Mouse (Mus musculus): ENCODE measurements around the gene Gstcd. TPM values are rescaled to one million over a fixed set of nuclear protein-coding genes. Genes with fewer than 3 reads are reported as not detected.

Gene Gstcd
- total RNA-seq (2018; cell fraction: chromatin; rRNA removed) = 10 to 100 TPM in 24 of 26 experiments, 1 to 10 TPM in 2; 8.5 to 35.6 (median 14.8) TPM
- 1 to 10 TPM; 2.2 to 4.1 (median 3.1) TPM for total RNA-seq (2018; cell fraction: cytosol; rRNA removed)
- total RNA-seq (2018; cell fraction: nucleus; rRNA removed) = 10 to 100 TPM in 14 of 26 experiments, 1 to 10 TPM in 12; 5.8 to 32.2 (median 10.2) TPM
- polyA plus RNA-seq (2018) = 1.5 to 7.2 TPM (median 2.4 TPM) in 3 replicates

- WGBS (ENCODE audit: missing documents) = 0% methylated on average over 53 of the region's 53 CpGs
- Histone ChIP-seq H3K79me2 (ENCODE audit: inconsistent target) (peaks cover 75% of the 10 kb centered on the region), H3K4me3 (ENCODE audit: inconsistent target) (peak within 1 kb of the TSS; percentile 80), H3K36me3 (ENCODE audit: inconsistent target) (peaks cover 2% of the 10 kb centered on the region; the same call in 1 of the 2 replicates), H3K27ac (peak within 1 kb of the TSS; percentile 92)
Measured at GRCm38 (mm10) chr3:133091664-133092273, at the start of gene Gstcd, which contains the start of gene Ints12. TSS of gene Gstcd (minus strand) at chr3:133092033. TSS of gene Ints12 (plus strand) at chr3:133091840.

- Histone ChIP-seq H3K36me3 (ENCODE audit: inconsistent target) (no peaks in the 10 kb centered on the region), H3K27ac (no peak overlapping the region), H3K4me3 (ENCODE audit: inconsistent target) (no peak overlapping the region), H3K79me2 (ENCODE audit: inconsistent target) (no peaks in the 10 kb centered on the region)
- 89% methylated on average over 8 of the region's 8 CpGs for WGBS (ENCODE audit: missing documents)
Measured at GRCm38 (mm10) chr3:133132611-133133010, 40.8 kb upstream of the Gstcd start.

GRCm38 (mm10) chr3:133131372-133131771 is 39.5 kb upstream of the Gstcd start:
- Histone ChIP-seq H3K27ac (no peak overlapping the region), H3K79me2 (ENCODE audit: inconsistent target) (no peaks in the 10 kb centered on the region), H3K4me3 (ENCODE audit: inconsistent target) (no peak overlapping the region), H3K36me3 (ENCODE audit: inconsistent target) (no peaks in the 10 kb centered on the region)
- WGBS (ENCODE audit: missing documents) = 93% methylated on average over 5 of the region's 5 CpGs

- WGBS (ENCODE audit: missing documents) = 82% methylated on average over 1 of the region's 1 CpGs
- H3K27ac ChIP-seq = no peak overlapping the region
- H3K4me3 ChIP-seq (ENCODE audit: inconsistent target) = no peak overlapping the region
- H3K36me3 ChIP-seq (ENCODE audit: inconsistent target) = peaks cover 12% of the 10 kb centered on the region
- no peaks in the 10 kb centered on the region for H3K79me2 ChIP-seq (ENCODE audit: inconsistent target)
Measured at GRCm38 (mm10) chr3:133113281-133113680, 21.4 kb upstream of the Gstcd start.

- peaks cover 18% of the 10 kb centered on the region for H3K36me3 ChIP-seq (ENCODE audit: inconsistent target)
- no peaks in the 10 kb centered on the region for H3K79me2 ChIP-seq (ENCODE audit: inconsistent target)
- H3K4me3 ChIP-seq (ENCODE audit: inconsistent target) = no peak overlapping the region
- H3K27ac ChIP-seq = no peak overlapping the region
- WGBS (ENCODE audit: missing documents) = 29% methylated on average over 2 of the region's 2 CpGs
Measured at GRCm38 (mm10) chr3:133111741-133112140, 19.9 kb upstream of the Gstcd start.

GRCm38 (mm10) chr3:133109844-133110243 is 18.0 kb upstream of the Gstcd start:
- Histone ChIP-seq H3K27ac (no peak overlapping the region), H3K36me3 (ENCODE audit: inconsistent target) (peaks cover 37% of the 10 kb centered on the region), H3K4me3 (ENCODE audit: inconsistent target) (no peak overlapping the region), H3K79me2 (ENCODE audit: inconsistent target) (no peaks in the 10 kb centered on the region)
- 94% methylated on average over 4 of the region's 4 CpGs for WGBS (ENCODE audit: missing documents)

- Histone ChIP-seq H3K27ac (no peak overlapping the region), H3K36me3 (ENCODE audit: inconsistent target) (peaks cover 38% of the 10 kb centered on the region), H3K79me2 (ENCODE audit: inconsistent target) (no peaks in the 10 kb centered on the region), H3K4me3 (ENCODE audit: inconsistent target) (no peak overlapping the region)
- WGBS (ENCODE audit: missing documents) = 99% methylated on average over 4 of the region's 4 CpGs
Measured at GRCm38 (mm10) chr3:133108731-133109130, 16.9 kb upstream of the Gstcd start.

- WGBS (ENCODE audit: missing documents) = 94% methylated on average over 3 of the region's 3 CpGs
- H3K4me3 ChIP-seq (ENCODE audit: inconsistent target) = no peak overlapping the region
- H3K79me2 ChIP-seq (ENCODE audit: inconsistent target) = no peaks in the 10 kb centered on the region
- H3K36me3 ChIP-seq (ENCODE audit: inconsistent target) = peaks cover 72% of the 10 kb centered on the region
- no peak overlapping the region for H3K27ac ChIP-seq
Measured at GRCm38 (mm10) chr3:133104436-133104835, 12.6 kb upstream of the Gstcd start.

GRCm38 (mm10) chr3:133103768-133104167 is 11.9 kb upstream of the Gstcd start:
- no peak overlapping the region for H3K4me3 ChIP-seq (ENCODE audit: inconsistent target)
- H3K27ac ChIP-seq = no peak overlapping the region
- no peaks in the 10 kb centered on the region; the same call in 1 of the 2 replicates for H3K79me2 ChIP-seq (ENCODE audit: inconsistent target)
- peaks cover 72% of the 10 kb centered on the region for H3K36me3 ChIP-seq (ENCODE audit: inconsistent target)
- WGBS (ENCODE audit: missing documents) = 69% methylated on average over 3 of the region's 3 CpGs

- H3K4me3 ChIP-seq (ENCODE audit: inconsistent target) = no peak overlapping the region
- peaks cover 46% of the 10 kb centered on the region for H3K79me2 ChIP-seq (ENCODE audit: inconsistent target)
- no peak overlapping the region for H3K27ac ChIP-seq
- H3K36me3 ChIP-seq (ENCODE audit: inconsistent target) = peaks cover 66% of the 10 kb centered on the region
- WGBS (ENCODE audit: missing documents) = 100% methylated on average over 2 of the region's 2 CpGs
Measured at GRCm38 (mm10) chr3:133098909-133099308, 7.1 kb upstream of the Gstcd start.

- 98% methylated on average over 4 of the region's 4 CpGs for WGBS (ENCODE audit: missing documents)
Measured at GRCm38 (mm10) chr3:133098336-133098735, 6.5 kb upstream of the Gstcd start.

GRCm38 (mm10) chr3:133097936-133098335 is 6.1 kb upstream of the Gstcd start:
- H3K4me3 ChIP-seq (ENCODE audit: inconsistent target) = no peak overlapping the region
- H3K27ac ChIP-seq = no peak overlapping the region
- peaks cover 51% of the 10 kb centered on the region for H3K79me2 ChIP-seq (ENCODE audit: inconsistent target)
- H3K36me3 ChIP-seq (ENCODE audit: inconsistent target) = peaks cover 62% of the 10 kb centered on the region
- 97% methylated on average over 6 of the region's 6 CpGs for WGBS (ENCODE audit: missing documents)

More at GRCm38 (mm10) chr3:133098336-133098735, 6.5 kb upstream of the Gstcd start:
- Histone ChIP-seq H3K4me3 (ENCODE audit: inconsistent target) (no peak overlapping the region), H3K79me2 (ENCODE audit: inconsistent target) (peaks cover 51% of the 10 kb centered on the region), H3K27ac (no peak overlapping the region), H3K36me3 (ENCODE audit: inconsistent target) (peaks cover 66% of the 10 kb centered on the region)

- Histone ChIP-seq H3K4me3 (ENCODE audit: inconsistent target) (no peak overlapping the region), H3K79me2 (ENCODE audit: inconsistent target) (peaks cover 70% of the 10 kb centered on the region), H3K36me3 (ENCODE audit: inconsistent target) (peaks cover 27% of the 10 kb centered on the region), H3K27ac (no peak overlapping the region)
- 62% methylated on average over 1 of the region's 1 CpGs for WGBS (ENCODE audit: missing documents)
Measured at GRCm38 (mm10) chr3:133094305-133094704, 2.5 kb upstream of the Gstcd start.

- Histone ChIP-seq H3K4me3 (ENCODE audit: inconsistent target) (peak overlapping the region; percentile 80), H3K27ac (peak overlapping the region; percentile 92), H3K79me2 (ENCODE audit: inconsistent target) (peaks cover 78% of the 10 kb centered on the region), H3K36me3 (ENCODE audit: inconsistent target) (peaks cover 14% of the 10 kb centered on the region)
- WGBS (ENCODE audit: missing documents) = 5% methylated on average over 1 of the region's 1 CpGs
Measured at GRCm38 (mm10) chr3:133092936-133093335, 1.1 kb upstream of the Gstcd start.

- Histone ChIP-seq H3K36me3 (ENCODE audit: inconsistent target) (peaks cover 8% of the 10 kb centered on the region), H3K4me3 (ENCODE audit: inconsistent target) (peak overlapping the region; percentile 80), H3K27ac (peak overlapping the region; percentile 92), H3K79me2 (ENCODE audit: inconsistent target) (peaks cover 78% of the 10 kb centered on the region)
- WGBS (ENCODE audit: missing documents) = 2% methylated on average over 7 of the region's 7 CpGs
Measured at GRCm38 (mm10) chr3:133092274-133092853, 531 bp upstream of the Gstcd start.
